Mouse (Mus musculus) lung, adult 2 months (tissue): Measurements from ENCODE around the gene Nsd1.

Experiments used
- CTCF ChIP-seq: fragments of 200-500 bp; IDR thresholded peaks from 2 replicates; pipeline ENCODE4 v1.5.1; 2011; ENCODE audit warnings: mild to moderate bottlenecking, low read length, control low read depth; ENCODE audit not compliant: insufficient read depth
- POLR2A ChIP-seq: fragments of 200-500 bp; IDR thresholded peaks from 2 replicates; pipeline ENCODE4 v1.6.1; 2011; ENCODE audit warnings: low read depth, mild to moderate bottlenecking, control low read depth, low read length, borderline replicate concordance; ENCODE audit errors: extremely low read depth

- TF ChIP-seq CTCF (no peak), POLR2A (no peak)
Observed at GRCm38 (mm10) chr13:55312028-55312630, 102.5 kb downstream of the Nsd1 start.
